Mouse (Mus musculus): Measurements from ENCODE around the gene Gm11733. TPM values are rescaled to one million over a fixed set of nuclear protein-coding genes. Genes with fewer than 3 reads are reported as not detected.

The Gm11733 gene
- polyA plus RNA-seq, 1 experiment from 2014 or later = not detected

DNA sequence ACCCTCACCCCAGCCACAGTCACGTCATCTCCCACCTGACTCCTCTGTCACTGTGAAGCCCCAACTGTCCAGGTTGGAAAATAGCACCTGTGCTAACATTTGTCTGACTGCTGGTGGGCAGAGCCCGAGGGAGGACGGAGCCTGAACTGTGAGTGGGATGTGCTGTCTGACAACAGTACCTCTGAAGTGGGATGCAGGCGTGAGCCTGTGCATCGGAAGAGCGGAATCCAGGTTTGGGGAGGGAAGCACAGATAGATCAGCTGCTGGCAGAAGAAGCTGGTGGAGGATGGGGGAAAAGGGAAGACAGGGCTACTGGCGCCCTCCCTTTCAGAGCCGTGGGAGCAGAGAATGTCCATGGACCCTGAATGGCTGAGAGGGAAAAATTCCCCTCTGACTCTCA, 11.3 kb upstream of the Gm11733 start:
- no peak overlapping the region for H3K4me2 ChIP-seq
- peaks cover 6% of the 10 kb centered on the region; the same call in 1 of the 2 replicates for H3K27me3 ChIP-seq (replicated peaks; ENCODE audit: control insufficient read depth, insufficient read depth, low read length)
- no peak overlapping the region for H3K9ac ChIP-seq (ENCODE audit: low read depth, low read length)
- no peak overlapping the region for H3K4me3 ChIP-seq (ENCODE audit: low read depth, low read length)
- H3K9me3 ChIP-seq (ENCODE audit: control insufficient read depth, low read length) = no peaks in the 10 kb centered on the region
- no peaks in the 10 kb centered on the region for H3K4me1 ChIP-seq (replicated peaks; ENCODE audit: control insufficient read depth, insufficient read depth, low read length)
- ATAC-seq (replicated peaks; ENCODE audit: low FRiP score) (no peak), DNase-seq (ENCODE audit: low spot score) (no peak)
- no peaks in the 10 kb centered on the region for H3K36me3 ChIP-seq (ENCODE audit: control insufficient read depth, insufficient read depth, low read length)
- 70% methylated on average over 8 of the region's 8 CpGs for WGBS
- H3K27ac ChIP-seq (ENCODE audit: low read depth, low read length) = no peak overlapping the region

DNA sequence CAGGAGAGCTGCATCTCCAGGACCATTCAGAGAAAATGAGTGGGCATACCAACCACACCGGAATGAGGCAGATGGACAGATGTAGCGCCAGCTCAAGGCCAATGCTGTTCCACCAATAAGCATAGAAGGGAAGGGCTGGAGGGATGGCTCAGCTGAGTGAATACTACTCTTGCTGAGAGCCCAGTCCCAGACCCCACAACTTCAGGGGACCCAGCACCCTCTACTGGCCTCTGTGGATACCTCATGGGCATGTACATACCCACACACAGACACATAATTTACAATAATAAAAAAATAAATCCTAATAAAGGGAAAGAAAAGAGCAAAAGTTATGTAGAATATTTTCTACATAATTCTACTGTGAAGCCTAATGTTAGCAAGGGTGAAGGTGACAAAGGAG, 9.0 kb upstream of the Gm11733 start:
- no peak overlapping the region for H3K27ac ChIP-seq (ENCODE audit: low read depth, low read length)
- no peaks in the 10 kb centered on the region for H3K4me1 ChIP-seq (replicated peaks; ENCODE audit: control insufficient read depth, insufficient read depth, low read length)
- no peak for ATAC-seq (replicated peaks; ENCODE audit: low FRiP score)
- no peak overlapping the region for H3K4me3 ChIP-seq (ENCODE audit: low read depth, low read length)
- H3K4me2 ChIP-seq = no peak overlapping the region
- no peak for DNase-seq (ENCODE audit: low spot score)
- H3K9me3 ChIP-seq (ENCODE audit: control insufficient read depth, low read length) = no peaks in the 10 kb centered on the region
- H3K9ac ChIP-seq (ENCODE audit: low read depth, low read length) = no peak overlapping the region
- WGBS = 91% methylated on average over 2 of the region's 2 CpGs
- H3K27me3 ChIP-seq (replicated peaks; ENCODE audit: control insufficient read depth, insufficient read depth, low read length) = peaks cover 15% of the 10 kb centered on the region
- H3K36me3 ChIP-seq (ENCODE audit: control insufficient read depth, insufficient read depth, low read length) = no peaks in the 10 kb centered on the region

DNA sequence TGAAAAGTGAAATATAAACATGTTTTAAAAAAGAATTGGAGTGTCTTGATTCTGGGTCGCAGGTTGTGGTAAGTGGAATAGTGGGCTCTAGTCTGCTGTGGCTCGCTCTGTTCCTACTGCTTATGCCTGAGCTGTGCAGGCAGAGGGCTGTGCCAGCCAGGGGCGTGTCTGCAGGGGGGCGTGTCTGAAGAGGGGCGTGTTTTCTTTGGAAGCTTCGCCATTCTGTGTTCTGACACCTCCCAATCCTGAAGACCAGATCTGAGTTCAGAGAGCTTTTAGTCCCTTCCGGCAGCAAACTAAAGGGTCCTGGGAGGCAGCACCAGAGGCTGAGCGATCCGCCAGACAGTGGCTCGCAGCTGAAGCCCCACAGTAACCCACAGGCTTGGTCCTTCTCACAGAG, 8.5 kb upstream of the Gm11733 start:
- DNase-seq (ENCODE audit: low spot score) (no peak), ATAC-seq (replicated peaks; ENCODE audit: low FRiP score) (no peak)
- H3K27me3 ChIP-seq (replicated peaks; ENCODE audit: control insufficient read depth, insufficient read depth, low read length) = peaks cover 15% of the 10 kb centered on the region
- WGBS = 18% methylated on average over 10 of the region's 10 CpGs
- H3K36me3 ChIP-seq (ENCODE audit: control insufficient read depth, insufficient read depth, low read length) = no peaks in the 10 kb centered on the region
- peak overlapping the region; percentile 33; the same call in 1 of the 2 replicates for H3K4me2 ChIP-seq
- no peaks in the 10 kb centered on the region for H3K4me1 ChIP-seq (replicated peaks; ENCODE audit: control insufficient read depth, insufficient read depth, low read length)
- no peaks in the 10 kb centered on the region for H3K9me3 ChIP-seq (ENCODE audit: control insufficient read depth, low read length)
- H3K9ac ChIP-seq (ENCODE audit: low read depth, low read length) = no peak overlapping the region
- H3K27ac ChIP-seq (ENCODE audit: low read depth, low read length) = no peak overlapping the region
- H3K4me3 ChIP-seq (ENCODE audit: low read depth, low read length) = no peak overlapping the region

GRCm38 (mm10) chr11:117476554-117477107, 7.5 kb upstream of the Gm11733 start:
- DNase-seq (ENCODE audit: low spot score) (no peak), ATAC-seq (replicated peaks; ENCODE audit: low FRiP score) (no peak)
- H3K36me3 ChIP-seq (ENCODE audit: control insufficient read depth, insufficient read depth, low read length) = no peaks in the 10 kb centered on the region
- H3K4me2 ChIP-seq = no peak overlapping the region
- no peak overlapping the region for H3K4me3 ChIP-seq (ENCODE audit: low read depth, low read length)
- H3K9me3 ChIP-seq (ENCODE audit: control insufficient read depth, low read length) = no peaks in the 10 kb centered on the region
- H3K27ac ChIP-seq (ENCODE audit: low read depth, low read length) = no peak overlapping the region
- H3K27me3 ChIP-seq (replicated peaks; ENCODE audit: control insufficient read depth, insufficient read depth, low read length) = peaks cover 16% of the 10 kb centered on the region
- no peak overlapping the region for H3K9ac ChIP-seq (ENCODE audit: low read depth, low read length)
- H3K4me1 ChIP-seq (replicated peaks; ENCODE audit: control insufficient read depth, insufficient read depth, low read length) = no peaks in the 10 kb centered on the region
- WGBS = 64% methylated on average over 5 of the region's 5 CpGs

DNA sequence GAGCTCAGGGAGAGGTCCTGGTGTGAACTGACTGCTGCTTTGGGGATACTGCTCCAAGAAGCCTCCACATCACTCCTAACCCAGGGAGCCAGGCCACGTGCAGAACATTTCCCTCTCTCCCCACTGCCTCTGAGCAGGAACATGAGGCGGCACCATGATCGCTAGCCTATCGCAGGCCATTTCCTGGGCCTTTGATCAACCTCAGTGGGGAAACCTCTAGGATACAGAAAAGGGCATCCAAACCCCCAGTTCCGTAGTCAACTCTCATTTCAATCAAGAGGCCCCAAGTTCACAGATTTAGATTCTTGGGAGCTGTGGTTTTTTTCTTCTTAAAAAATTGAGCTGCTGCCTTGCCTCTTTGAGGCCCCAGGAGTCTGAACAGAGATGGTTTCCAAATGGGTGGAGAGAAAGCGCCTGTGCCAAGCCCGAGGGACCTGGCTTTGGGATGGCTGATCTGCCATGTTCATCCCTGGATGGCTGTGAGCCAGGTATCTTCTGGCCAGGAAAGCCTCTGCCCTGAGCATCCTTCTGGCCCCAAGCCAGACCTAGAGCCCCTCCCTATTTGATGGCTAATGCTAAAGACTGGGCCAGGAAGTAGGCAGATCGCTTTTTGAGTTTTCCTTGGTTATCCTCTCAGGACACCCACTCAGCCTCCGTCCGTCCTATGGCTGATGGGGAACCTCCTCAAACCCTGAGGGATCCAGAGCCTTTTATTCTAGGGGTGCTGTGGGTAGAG, 5.7 kb upstream of the Gm11733 start:
- 57% methylated on average over 10 of the region's 10 CpGs for whole genome bisulfite sequencing
- H3K27me3 ChIP-seq (replicated peaks; ENCODE audit: control insufficient read depth, insufficient read depth, low read length) = peaks cover 23% of the 10 kb centered on the region
- H3K9me3 ChIP-seq (ENCODE audit: control insufficient read depth, low read length) = no peaks in the 10 kb centered on the region
- H3K36me3 ChIP-seq (ENCODE audit: control insufficient read depth, insufficient read depth, low read length) = no peaks in the 10 kb centered on the region
- peaks cover 6% of the 10 kb centered on the region for H3K4me1 ChIP-seq (replicated peaks; ENCODE audit: control insufficient read depth, insufficient read depth, low read length)
- no peak overlapping the region for H3K9ac ChIP-seq (ENCODE audit: low read depth, low read length)
- no peak overlapping the region for H3K27ac ChIP-seq (ENCODE audit: low read depth, low read length)
- H3K4me3 ChIP-seq (ENCODE audit: low read depth, low read length) = no peak overlapping the region
- no peak overlapping the region for H3K4me2 ChIP-seq
- DNase-seq (ENCODE audit: low spot score) (no peak), ATAC-seq (replicated peaks; ENCODE audit: low FRiP score) (no peak)

DNA sequence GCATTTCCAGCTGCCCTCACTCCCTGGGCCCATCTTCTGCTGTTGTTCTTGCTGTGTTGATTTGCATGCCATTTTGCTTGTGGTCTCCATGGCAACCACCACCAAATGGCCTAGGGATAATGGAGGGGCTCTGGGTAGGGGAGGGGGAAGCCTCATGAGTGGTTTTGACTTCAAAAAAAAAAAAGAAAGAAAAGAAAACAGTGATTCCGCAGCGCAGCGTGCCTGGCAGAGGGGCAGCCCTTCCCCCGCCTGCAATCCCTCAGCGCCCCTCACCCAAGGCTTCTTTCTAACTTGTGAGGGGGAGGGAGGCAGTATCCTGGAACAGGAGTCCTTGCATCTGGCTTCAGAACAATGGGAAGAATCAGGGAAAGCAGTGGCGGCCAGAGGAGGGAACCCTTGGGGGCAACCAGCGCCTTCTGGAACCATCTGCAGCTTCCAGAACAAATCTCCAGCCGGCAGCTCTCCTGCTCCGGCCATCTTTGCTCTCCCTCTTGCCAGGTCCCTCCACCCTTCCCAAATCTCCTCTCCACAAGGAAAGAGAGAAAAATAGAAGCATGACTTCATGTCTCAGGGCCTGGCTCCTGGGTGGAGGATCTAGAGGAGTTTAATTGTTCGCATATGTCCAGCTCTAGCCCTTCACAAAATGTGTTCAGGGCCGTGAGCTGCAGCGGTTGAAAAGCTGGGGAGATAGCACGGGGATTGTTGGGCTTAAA, 5.0 kb upstream of the Gm11733 start:
- DNase-seq (ENCODE audit: low spot score) = no peak
- no peak for ATAC-seq (replicated peaks; ENCODE audit: low FRiP score)
- Histone ChIP-seq H3K9me3 (ENCODE audit: control insufficient read depth, low read length) (no peaks in the 10 kb centered on the region), H3K4me3 (ENCODE audit: low read depth, low read length) (no peak overlapping the region), H3K4me1 (replicated peaks; ENCODE audit: control insufficient read depth, insufficient read depth, low read length) (peaks cover 7% of the 10 kb centered on the region), H3K27me3 (replicated peaks; ENCODE audit: control insufficient read depth, insufficient read depth, low read length) (peaks cover 23% of the 10 kb centered on the region), H3K9ac (ENCODE audit: low read depth, low read length) (no peak overlapping the region), H3K27ac (ENCODE audit: low read depth, low read length) (peak overlapping the region; percentile 13; the same call in 1 of the 2 replicates), H3K4me2 (no peak overlapping the region), H3K36me3 (ENCODE audit: control insufficient read depth, insufficient read depth, low read length) (no peaks in the 10 kb centered on the region)
- WGBS = 14% methylated on average over 13 of the region's 13 CpGs

DNA sequence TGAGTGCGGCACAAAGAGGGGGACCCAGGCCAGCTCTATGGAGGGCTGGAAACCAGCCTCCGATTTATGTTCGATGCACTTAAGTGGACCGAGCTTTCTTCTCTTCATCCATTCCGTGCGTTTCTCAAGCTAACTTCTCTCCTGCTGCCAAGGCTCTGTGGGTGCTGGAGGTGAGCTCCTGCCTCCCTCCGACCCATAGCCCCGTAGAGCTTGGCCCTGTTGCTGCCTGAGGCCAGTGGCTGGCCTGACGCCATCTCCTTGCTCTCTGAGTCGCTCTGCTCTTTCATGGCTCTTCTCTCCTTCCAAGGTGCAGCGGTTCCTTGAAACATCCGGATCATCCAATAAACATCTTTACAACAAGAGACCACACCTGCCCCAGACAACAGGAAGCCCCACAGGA, 4.4 kb upstream of the Gm11733 start:
- H3K4me2 ChIP-seq = no peak overlapping the region
- DNase-seq (ENCODE audit: low spot score) = no peak
- peak overlapping the region; percentile 13; the same call in 1 of the 2 replicates for H3K27ac ChIP-seq (ENCODE audit: low read depth, low read length)

DNA sequence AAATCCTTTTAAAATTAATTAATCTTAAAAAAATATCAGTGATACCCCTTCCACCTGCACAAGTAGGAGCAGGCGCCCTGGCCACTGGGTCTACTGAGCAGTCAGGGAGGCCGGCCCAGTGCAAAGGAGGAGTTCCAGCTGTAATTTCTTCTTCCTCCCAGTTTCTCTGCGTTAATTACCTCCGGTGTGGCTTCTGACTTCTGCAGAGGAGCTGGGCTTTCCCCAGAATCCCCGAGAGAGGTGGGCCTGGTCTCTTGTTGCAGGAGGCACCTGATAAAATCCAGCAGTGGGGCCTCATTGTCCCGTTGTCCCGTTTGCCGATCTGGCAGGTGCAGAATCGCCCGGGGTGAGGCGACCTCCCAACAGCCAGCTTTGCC, 1.9 kb upstream of the Gm11733 start:
- Histone ChIP-seq H3K27ac (ENCODE audit: low read depth, low read length) (no peak overlapping the region), H3K4me2 (peak overlapping the region; percentile 54), H3K9me3 (ENCODE audit: control insufficient read depth, low read length) (no peaks in the 10 kb centered on the region), H3K4me3 (ENCODE audit: low read depth, low read length) (no peak overlapping the region), H3K36me3 (ENCODE audit: control insufficient read depth, insufficient read depth, low read length) (no peaks in the 10 kb centered on the region), H3K27me3 (replicated peaks; ENCODE audit: control insufficient read depth, insufficient read depth, low read length) (peaks cover 22% of the 10 kb centered on the region), H3K4me1 (replicated peaks; ENCODE audit: control insufficient read depth, insufficient read depth, low read length) (peaks cover 7% of the 10 kb centered on the region), H3K9ac (ENCODE audit: low read depth, low read length) (no peak overlapping the region)
- no peak for DNase-seq (ENCODE audit: low spot score)
- ATAC-seq (replicated peaks; ENCODE audit: low FRiP score) = no peak
- 10% methylated on average over 11 of the region's 11 CpGs for WGBS

More for the DNA sequence above, 4.4 kb upstream of the Gm11733 start:
- Histone ChIP-seq H3K4me3 (ENCODE audit: low read depth, low read length) (no peak overlapping the region), H3K4me1 (replicated peaks; ENCODE audit: control insufficient read depth, insufficient read depth, low read length) (peaks cover 7% of the 10 kb centered on the region), H3K36me3 (ENCODE audit: control insufficient read depth, insufficient read depth, low read length) (no peaks in the 10 kb centered on the region), H3K9me3 (ENCODE audit: control insufficient read depth, low read length) (no peaks in the 10 kb centered on the region), H3K9ac (ENCODE audit: low read depth, low read length) (no peak overlapping the region), H3K27me3 (replicated peaks; ENCODE audit: control insufficient read depth, insufficient read depth, low read length) (peaks cover 23% of the 10 kb centered on the region)
- no peak for ATAC-seq (replicated peaks; ENCODE audit: low FRiP score)
- 51% methylated on average over 12 of the region's 12 CpGs for WGBS

All from liver, embryonic 11.5 days (tissue).